Mouse (Mus musculus): ENCODE results near the gene Runx2.

Runx2 gene

DNA sequence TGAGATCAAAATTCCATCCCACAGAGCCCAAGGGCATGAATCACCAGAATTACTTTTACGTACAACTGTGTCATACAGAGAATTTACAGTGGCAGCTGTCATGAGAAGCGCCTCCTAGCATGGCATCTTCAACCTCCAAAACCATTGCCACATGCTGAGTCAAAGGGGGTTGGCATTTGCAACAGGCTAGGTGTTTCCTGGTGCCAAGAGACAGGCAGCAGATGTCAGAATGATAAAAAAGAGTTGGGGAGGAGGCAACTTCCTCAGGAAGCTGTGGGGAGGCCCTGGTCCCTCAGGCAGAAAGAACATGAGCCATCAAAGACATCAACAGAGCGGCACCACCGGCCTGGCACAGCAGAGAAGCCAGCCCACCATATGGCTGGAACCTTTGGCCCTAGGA lies 160.1 kb downstream of the Runx2 start:
- DNase-seq = peak; percentile 16

DNA sequence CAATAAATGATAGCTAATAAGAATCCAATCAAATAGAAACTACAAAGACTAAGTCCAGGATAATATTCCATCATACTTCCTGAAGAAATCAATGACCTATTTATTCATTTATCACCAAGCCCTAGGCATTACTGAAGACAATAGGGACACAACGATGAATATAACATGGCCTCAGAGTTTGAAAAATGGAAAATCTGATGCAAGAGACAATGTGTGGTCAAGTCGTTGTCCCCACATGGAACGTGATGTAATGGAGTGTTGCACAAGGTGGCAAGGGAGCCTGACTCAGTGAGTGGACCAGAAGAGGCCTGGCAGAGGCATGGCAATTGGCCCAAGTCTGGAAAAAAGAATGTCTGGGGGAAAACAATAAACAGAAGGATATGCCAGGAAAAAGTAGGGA lies 161.5 kb downstream of the Runx2 start:
- DNase-seq = no peak

GRCm38 (mm10) chr17:44652054-44652453 lies 162.5 kb downstream of the Runx2 start:
- DNase-seq = no peak

DNA sequence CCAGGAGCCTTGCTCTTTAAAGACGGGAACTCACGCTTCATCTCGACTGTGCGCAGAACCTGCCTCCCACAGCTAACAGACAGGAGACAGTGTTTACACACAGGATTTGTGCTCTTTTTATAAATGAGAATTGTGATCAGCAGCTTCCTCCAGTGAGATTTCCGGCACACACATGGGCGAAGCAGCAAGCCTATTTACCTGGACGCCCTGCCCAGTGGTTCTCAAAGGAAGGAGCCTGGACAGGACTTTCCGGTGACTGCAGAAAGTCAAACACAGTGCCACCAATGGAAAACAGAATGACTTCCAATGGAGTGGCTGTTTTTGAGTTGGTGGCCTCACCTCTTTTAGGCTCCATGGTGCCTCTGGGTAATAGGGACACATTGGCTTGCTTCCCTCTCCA lies 163.0 kb downstream of the Runx2 start:
- no peak for DNase-seq

- no peak for DNase-seq
These were observed 164.2 kb downstream of the Runx2 start for GRCm38 (mm10) chr17:44650431-44650830.

GRCm38 (mm10) chr17:44649056-44649455 lies 165.5 kb downstream of the Runx2 start:
- DNase-seq = no peak

GRCm38 (mm10) chr17:44647916-44648315 lies 166.7 kb downstream of the Runx2 start:
- DNase-seq = no peak

DNA sequence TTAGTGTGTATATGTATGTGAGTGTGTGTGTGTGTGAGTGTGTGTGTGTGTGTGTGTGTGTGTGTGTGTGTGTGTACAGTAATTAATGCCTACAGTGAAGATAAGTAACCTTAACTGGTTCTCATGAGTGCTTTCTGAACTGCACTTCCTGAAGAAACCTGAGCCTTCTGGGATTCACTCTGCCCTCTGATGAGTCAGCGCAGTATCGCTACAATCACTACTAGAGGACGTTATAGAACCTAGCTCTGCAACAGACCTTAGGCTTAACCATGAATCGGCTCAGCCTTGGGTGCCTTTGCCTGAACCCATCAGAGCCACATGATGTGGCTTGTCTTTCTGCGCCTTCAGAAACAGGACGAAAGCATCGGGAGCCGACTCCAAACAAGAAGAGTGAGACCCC lies 169.5 kb downstream of the Runx2 start:
- DNase-seq = no peak

DNA sequence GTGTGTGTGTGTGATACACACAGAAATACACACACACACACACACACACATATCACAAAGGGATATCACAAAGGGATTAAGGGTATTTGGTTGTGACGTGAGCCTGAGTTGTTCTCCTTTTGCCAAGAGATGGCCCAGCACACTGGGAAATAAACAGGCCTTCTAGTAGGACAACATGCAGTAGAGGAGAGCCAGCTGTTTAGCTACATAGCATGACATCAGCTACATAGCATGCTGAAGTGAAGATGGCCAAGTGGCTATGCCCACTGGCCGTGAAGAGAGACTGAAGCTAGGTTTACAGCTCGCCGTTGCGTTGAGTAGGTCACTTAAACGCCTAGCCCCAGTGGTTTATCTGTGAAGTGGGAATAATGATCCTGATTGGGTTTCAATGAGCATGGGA lies 171.3 kb downstream of the Runx2 start:
- DNase-seq = no peak

DNA sequence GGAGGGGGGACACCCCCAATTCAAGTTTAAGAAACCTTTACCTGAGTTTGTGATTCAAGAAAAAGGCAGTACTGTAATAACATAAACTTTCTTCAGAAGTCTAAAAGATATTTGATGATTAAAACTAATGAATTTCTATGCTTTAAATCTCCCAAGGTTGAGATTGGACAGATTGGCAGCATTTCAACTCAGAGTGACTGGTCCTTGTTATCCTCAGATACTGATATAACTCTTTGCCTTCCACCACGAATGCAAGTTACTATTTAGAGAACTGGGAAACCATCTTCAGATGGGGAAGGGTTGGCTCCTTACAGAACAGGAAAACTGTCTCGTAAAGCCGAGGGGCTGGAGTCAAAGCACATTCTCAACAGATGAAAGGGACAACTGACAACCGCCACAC lies 172.5 kb downstream of the Runx2 start:
- no peak for DNase-seq

- DNase-seq = no peak
These were observed 173.7 kb downstream of the Runx2 start for GRCm38 (mm10) chr17:44640910-44641309.

- DNase-seq = peak; percentile 8
These were observed 175.2 kb downstream of the Runx2 start for GRCm38 (mm10) chr17:44639446-44639845.

GRCm38 (mm10) chr17:44637181-44637880 lies 177.3 kb downstream of the Runx2 start:
- no peak for DNase-seq

- no peak for DNase-seq
These were observed 180.1 kb downstream of the Runx2 start for GRCm38 (mm10) chr17:44634486-44634885.

DNA sequence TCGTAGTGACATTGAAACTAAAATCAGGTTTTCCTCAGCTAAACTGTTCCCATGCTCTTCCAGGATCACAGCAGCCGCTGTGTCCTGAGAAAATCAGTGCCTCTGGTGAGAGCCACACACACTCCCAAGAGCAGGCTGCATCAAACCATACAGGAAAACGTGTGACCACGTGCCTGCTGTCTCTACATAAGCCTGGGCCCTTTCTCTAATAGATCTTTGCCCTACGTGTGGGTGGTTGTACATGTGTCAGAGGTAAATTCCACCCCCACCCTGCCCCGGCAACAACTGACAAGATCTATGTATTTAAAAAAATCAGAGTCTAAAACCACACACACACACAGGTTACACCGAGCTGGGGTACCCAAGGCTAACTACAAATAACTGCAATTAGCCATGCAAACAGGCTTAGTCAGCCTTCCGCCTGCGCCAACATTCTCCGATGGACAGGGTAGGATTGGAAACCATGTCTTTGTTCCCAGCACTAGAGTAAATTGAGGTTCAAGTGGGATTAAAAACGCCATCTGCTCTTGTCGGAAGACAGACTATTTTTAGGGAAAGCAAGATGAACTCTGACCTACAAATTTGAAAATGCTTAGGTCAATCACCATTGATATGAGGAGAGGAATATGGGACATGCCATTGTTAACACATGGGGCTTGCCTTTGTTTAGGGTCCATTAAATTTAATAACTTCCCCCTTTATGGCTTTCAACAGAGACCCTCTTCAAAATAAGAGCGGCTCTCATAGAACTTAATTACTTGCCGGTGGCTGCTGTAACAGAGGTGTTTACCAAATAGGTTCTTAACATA lies 180.8 kb downstream of the Runx2 start:
- DNase-seq = no peak

DNA sequence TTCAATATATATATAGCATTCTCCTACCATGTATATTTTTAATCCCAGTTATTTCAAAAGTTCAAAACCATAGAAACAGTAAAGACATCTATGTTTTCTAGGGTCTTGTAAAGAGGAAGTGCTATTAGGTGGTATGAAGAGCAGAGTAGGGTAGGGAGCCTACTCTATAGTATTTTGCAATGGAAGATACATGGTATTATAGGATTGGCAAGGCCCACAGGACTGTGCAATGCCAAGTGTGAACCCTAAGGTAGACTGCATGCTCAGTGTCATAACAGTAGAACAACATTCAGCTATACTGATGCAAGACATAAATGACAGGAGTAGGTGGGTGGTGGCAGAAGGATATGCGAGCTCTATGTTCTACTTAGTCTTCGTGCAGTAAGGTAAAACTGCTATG lies 181.7 kb downstream of the Runx2 start:
- no peak for DNase-seq

DNA sequence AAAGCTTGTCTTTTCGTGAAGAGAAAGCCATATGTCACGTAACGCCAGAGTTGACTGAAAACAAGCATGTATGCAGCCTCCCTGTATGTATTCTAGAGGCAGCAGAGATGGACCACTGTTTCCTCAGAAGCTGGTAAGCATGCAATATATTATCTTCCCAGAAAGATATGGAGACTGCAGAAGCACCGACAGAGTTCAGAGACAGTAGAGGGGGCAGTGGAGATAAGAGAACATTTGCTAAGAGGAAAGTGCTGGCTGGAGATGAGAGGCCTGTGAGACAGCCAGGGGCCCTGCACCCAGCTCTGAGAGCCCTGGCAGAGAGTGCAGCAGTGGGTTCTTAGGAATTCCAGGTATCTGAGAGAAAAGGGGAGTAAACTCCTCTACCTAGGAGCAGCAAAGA lies 182.3 kb downstream of the Runx2 start:
- DNase-seq = peak; percentile 10

GRCm38 (mm10) chr17:44631577-44631976 lies 183.0 kb downstream of the Runx2 start:
- DNase-seq = no peak

DNA sequence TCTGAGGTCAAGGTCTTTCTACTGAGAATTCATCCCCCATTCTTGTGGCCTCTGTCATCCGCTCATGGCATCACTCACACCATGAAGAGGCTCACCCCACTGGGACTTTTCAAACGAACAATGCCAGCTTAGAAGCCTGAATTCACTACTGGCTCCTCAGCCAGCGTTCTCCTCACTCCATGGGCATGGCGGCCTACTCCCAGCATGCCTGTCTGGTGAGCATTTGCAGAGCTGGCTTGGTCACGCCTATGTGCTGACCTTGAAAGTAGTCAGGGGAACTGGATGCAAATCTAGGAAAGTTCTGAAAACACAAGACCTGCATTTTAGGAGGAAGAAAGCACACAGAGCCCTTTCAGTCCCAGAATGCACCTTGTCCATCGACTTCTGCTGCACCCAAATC lies 187.3 kb downstream of the Runx2 start:
- DNase-seq = no peak

- no peak for DNase-seq
These were observed 190.9 kb downstream of the Runx2 start for GRCm38 (mm10) chr17:44623707-44624106.

DNA sequence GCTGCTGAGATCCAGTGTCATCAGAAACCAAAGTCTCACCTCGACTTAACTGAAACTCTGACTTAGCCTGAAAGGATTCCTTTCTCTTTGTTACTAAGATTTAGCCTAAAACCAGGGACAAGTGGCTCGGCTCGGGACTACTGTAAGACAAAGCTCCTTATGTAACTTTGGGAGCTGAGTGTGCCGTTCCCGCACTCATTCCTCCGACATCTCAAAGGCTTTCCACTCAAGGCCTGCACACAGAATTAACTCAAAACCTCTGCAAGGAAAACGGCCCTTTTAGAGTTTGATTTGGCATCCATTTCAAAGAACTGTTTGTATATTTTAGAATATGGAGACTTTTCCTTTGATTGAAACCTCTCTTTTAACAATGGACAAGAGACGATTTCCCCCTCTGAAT lies 191.3 kb downstream of the Runx2 start:
- no peak for DNase-seq

DNA sequence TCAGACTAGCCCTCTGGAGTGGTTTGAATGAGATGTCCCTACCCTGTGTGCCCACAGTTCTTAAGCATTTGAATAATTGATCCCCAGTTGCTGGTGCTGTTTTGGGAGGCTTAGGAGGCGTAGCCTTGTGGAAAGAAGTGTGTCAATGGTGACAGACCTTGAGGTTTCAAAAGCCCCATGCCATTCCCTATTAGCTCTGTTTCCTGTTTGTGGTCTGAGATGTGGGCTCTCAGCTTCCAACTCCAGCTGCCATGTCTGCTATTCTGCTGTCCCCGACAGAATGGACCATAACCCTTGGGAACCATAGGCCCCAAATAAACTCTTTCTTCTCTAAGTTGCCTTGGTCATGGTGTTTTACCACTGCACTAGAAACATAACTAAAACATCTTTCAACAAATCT lies 194.1 kb downstream of the Runx2 start:
- DNase-seq = no peak

GRCm38 (mm10) chr17:44618691-44619090 lies 195.9 kb downstream of the Runx2 start:
- no peak for DNase-seq

- no peak for DNase-seq
These were observed 196.4 kb downstream of the Runx2 start for GRCm38 (mm10) chr17:44618175-44618574.

GRCm38 (mm10) chr17:44617741-44618140 lies 196.9 kb downstream of the Runx2 start:
- DNase-seq = no peak

Measured in liver (tissue).